Mouse (Mus musculus): Measurements from ENCODE around the gene Zdhhc14. TPM values are rescaled to one million over a fixed set of nuclear protein-coding genes. Genes with fewer than 3 reads are reported as not detected.
"Not testable (repeated sequence)": the region's sequence is repeated elsewhere in the genome, so short reads cannot be mapped to it uniquely, and the experiment has no call there.

Gene Zdhhc14
- polyA plus RNA-seq, 1 experiment from 2014 or later: 2.2 TPM

- Histone ChIP-seq H3K4me2 (replicated peaks; ENCODE audit: low read depth) (no peak overlapping the region), H3K27ac (replicated peaks) (no peak overlapping the region), H3K36me3 (ENCODE audit: control insufficient read depth, insufficient read depth, low read length) (no peaks in the 10 kb centered on the region), H3K9me3 (ENCODE audit: control insufficient read depth, low read length) (no peaks in the 10 kb centered on the region), H3K27me3 (ENCODE audit: control insufficient read depth, insufficient read depth, low read length) (no peaks in the 10 kb centered on the region), H3K4me1 (replicated peaks; ENCODE audit: control insufficient read depth, insufficient read depth) (no peaks in the 10 kb centered on the region), H3K4me3 (ENCODE audit: low read depth, low read length) (no peak overlapping the region), H3K9ac (ENCODE audit: low read length) (no peak overlapping the region)
- 78% methylated on average over 25 of the region's 25 CpGs for WGBS
- TF ChIP-seq EP300 (optimal IDR thresholded peaks at IDR 0.05): no peak
- DNase-seq (ENCODE audit: low spot score): no peak
- ATAC-seq (ENCODE audit: low FRiP score, low TSS enrichment): 0 out of 2 replicates have a peak, but pooled peaks have one; percentile 47
Measured at GRCm38 (mm10) chr17:5621626-5622591, 129.6 kb downstream of the Zdhhc14 start.

- H3K36me3 ChIP-seq (ENCODE audit: control insufficient read depth, insufficient read depth, low read length): no peaks in the 10 kb centered on the region
- H3K4me3 ChIP-seq (ENCODE audit: low read depth, low read length): no peak overlapping the region
- H3K4me1 ChIP-seq (replicated peaks; ENCODE audit: control insufficient read depth, insufficient read depth): no peaks in the 10 kb centered on the region
- WGBS: 46% methylated on average over 6 of the region's 6 CpGs
- no peak for TF ChIP-seq EP300 (optimal IDR thresholded peaks at IDR 0.05)
- no peak for TF ChIP-seq CTCF (IDR thresholded peaks at IDR 0.05; ENCODE audit: low read depth)
- no peaks in the 10 kb centered on the region for H3K27me3 ChIP-seq (ENCODE audit: control insufficient read depth, insufficient read depth, low read length)
- no peak overlapping the region for H3K27ac ChIP-seq (replicated peaks)
- ATAC-seq (ENCODE audit: low FRiP score, low TSS enrichment): no peak
- no peaks in the 10 kb centered on the region for H3K9me3 ChIP-seq (ENCODE audit: control insufficient read depth, low read length)
- H3K4me2 ChIP-seq (replicated peaks; ENCODE audit: low read depth): no peak overlapping the region
- no peak for DNase-seq (ENCODE audit: low spot score)
- H3K9ac ChIP-seq (ENCODE audit: low read length): no peak overlapping the region
Measured at GRCm38 (mm10) chr17:5622764-5623163, 130.4 kb downstream of the Zdhhc14 start.

GRCm38 (mm10) chr17:5623181-5623580 is 130.8 kb downstream of the Zdhhc14 start:
- Histone ChIP-seq H3K9ac (ENCODE audit: low read length) (no peak overlapping the region), H3K36me3 (ENCODE audit: control insufficient read depth, insufficient read depth, low read length) (no peaks in the 10 kb centered on the region), H3K4me1 (replicated peaks; ENCODE audit: control insufficient read depth, insufficient read depth) (no peaks in the 10 kb centered on the region), H3K27me3 (ENCODE audit: control insufficient read depth, insufficient read depth, low read length) (no peaks in the 10 kb centered on the region), H3K4me2 (replicated peaks; ENCODE audit: low read depth) (no peak overlapping the region), H3K9me3 (ENCODE audit: control insufficient read depth, low read length) (no peaks in the 10 kb centered on the region), H3K27ac (replicated peaks) (no peak overlapping the region), H3K4me3 (ENCODE audit: low read depth, low read length) (no peak overlapping the region)
- ATAC-seq (ENCODE audit: low FRiP score, low TSS enrichment) (peak; percentile 80), DNase-seq (ENCODE audit: low spot score) (peak; percentile 56)
- TF ChIP-seq EP300 (optimal IDR thresholded peaks at IDR 0.05): no peak
- TF ChIP-seq CTCF (IDR thresholded peaks at IDR 0.05; ENCODE audit: low read depth): no peak

DNA sequence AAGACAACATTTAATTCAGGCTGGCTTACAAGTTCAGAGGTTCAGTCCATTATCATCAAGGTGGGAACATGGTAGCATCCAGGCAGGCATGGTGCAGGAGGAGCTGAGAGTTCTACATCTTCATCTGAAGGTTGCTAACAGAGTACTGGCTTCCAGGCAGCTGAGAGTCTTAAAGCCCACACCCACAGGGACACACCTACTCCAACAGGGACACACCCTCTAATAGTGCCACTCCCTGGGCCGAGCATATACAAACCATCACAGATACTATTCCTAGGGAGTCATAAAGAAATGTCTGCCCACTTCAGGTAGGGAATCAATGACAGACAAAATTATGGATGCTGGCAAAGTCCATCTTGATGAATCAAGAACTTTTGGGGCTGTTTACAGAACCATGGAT is 132.5 kb downstream of the Zdhhc14 start:
- not testable (repeated sequence) for H3K4me3 ChIP-seq (ENCODE audit: low read depth, low read length); H3K9me3 ChIP-seq (ENCODE audit: control insufficient read depth, low read length); H3K4me1 ChIP-seq (replicated peaks; ENCODE audit: control insufficient read depth, insufficient read depth); H3K36me3 ChIP-seq (ENCODE audit: control insufficient read depth, insufficient read depth, low read length); H3K27me3 ChIP-seq (ENCODE audit: control insufficient read depth, insufficient read depth, low read length); H3K4me2 ChIP-seq (replicated peaks; ENCODE audit: low read depth); DNase-seq (ENCODE audit: low spot score); ATAC-seq (ENCODE audit: low FRiP score, low TSS enrichment); H3K27ac ChIP-seq (replicated peaks); H3K9ac ChIP-seq (ENCODE audit: low read length)
- 59% methylated on average over 1 of the region's 1 CpGs for WGBS

DNA sequence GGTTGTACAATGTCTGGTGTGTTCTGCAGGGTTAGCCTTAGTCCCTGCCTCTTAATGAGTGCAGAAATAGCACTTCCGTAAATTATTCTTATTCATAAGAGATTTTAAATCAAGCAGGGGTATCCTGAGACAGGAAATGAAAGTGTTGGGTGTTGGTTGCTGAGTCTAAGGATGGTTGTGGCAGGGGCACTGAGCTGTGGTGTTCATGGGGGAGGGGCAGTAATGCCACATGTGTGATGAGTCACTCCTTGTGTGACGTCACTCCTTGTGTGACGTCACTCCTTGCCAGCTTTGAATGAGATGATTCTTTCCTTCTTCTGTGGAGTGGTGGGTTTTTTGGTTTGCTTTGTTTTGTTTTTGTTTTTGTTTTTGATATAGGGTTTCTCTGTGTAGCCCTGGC is 134.0 kb downstream of the Zdhhc14 start:
- no peak for DNase-seq (ENCODE audit: low spot score)
- no peaks in the 10 kb centered on the region for H3K4me1 ChIP-seq (replicated peaks; ENCODE audit: control insufficient read depth, insufficient read depth)
- H3K9me3 ChIP-seq (ENCODE audit: control insufficient read depth, low read length): no peaks in the 10 kb centered on the region
- TF ChIP-seq EP300 (optimal IDR thresholded peaks at IDR 0.05): no peak
- TF ChIP-seq CTCF (IDR thresholded peaks at IDR 0.05; ENCODE audit: low read depth): no peak
- H3K9ac ChIP-seq (ENCODE audit: low read length): no peak overlapping the region
- H3K4me2 ChIP-seq (replicated peaks; ENCODE audit: low read depth): no peak overlapping the region
- no peaks in the 10 kb centered on the region for H3K27me3 ChIP-seq (ENCODE audit: control insufficient read depth, insufficient read depth, low read length)
- no peak overlapping the region for H3K27ac ChIP-seq (replicated peaks)
- 69% methylated on average over 3 of the region's 3 CpGs for WGBS
- H3K36me3 ChIP-seq (ENCODE audit: control insufficient read depth, insufficient read depth, low read length): no peaks in the 10 kb centered on the region
- H3K4me3 ChIP-seq (ENCODE audit: low read depth, low read length): no peak overlapping the region
- ATAC-seq (ENCODE audit: low FRiP score, low TSS enrichment): no peak

DNA sequence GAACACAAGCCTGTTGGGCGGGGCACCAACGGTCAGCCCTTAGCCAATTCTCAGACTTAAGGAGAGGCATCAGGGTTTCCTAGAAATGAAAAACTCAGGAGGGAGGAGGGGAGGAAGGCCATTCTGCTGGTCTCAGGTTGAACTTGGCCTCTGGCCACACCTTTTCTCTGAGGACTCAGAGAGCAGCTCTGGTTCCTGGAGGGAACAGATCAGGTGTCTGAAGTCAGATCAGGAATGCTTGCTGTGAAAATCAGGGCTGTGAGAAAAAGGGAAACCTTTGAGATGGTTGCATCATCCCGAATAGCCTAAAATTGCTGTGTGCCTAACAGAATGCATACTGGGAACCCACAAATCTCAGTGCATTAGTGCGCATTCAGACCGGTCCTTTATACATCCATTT is 135.3 kb downstream of the Zdhhc14 start:
- Histone ChIP-seq H3K9me3 (ENCODE audit: control insufficient read depth, low read length) (no peaks in the 10 kb centered on the region), H3K9ac (ENCODE audit: low read length) (no peak overlapping the region), H3K4me2 (replicated peaks; ENCODE audit: low read depth) (no peak overlapping the region), H3K36me3 (ENCODE audit: control insufficient read depth, insufficient read depth, low read length) (no peaks in the 10 kb centered on the region), H3K27ac (replicated peaks) (no peak overlapping the region), H3K4me3 (ENCODE audit: low read depth, low read length) (no peak overlapping the region), H3K27me3 (ENCODE audit: control insufficient read depth, insufficient read depth, low read length) (no peaks in the 10 kb centered on the region), H3K4me1 (replicated peaks; ENCODE audit: control insufficient read depth, insufficient read depth) (no peaks in the 10 kb centered on the region)
- whole genome bisulfite sequencing: 88% methylated on average over 5 of the region's 5 CpGs
- ATAC-seq (ENCODE audit: low FRiP score, low TSS enrichment): no peak
- no peak for DNase-seq (ENCODE audit: low spot score)
- TF ChIP-seq CTCF (IDR thresholded peaks at IDR 0.05; ENCODE audit: low read depth) (no peak), EP300 (optimal IDR thresholded peaks at IDR 0.05) (no peak)
